Mouse (Mus musculus) left cerebral cortex, postnatal 4 days (tissue): ENCODE measurements at regions not wholly inside any gene's neighbourhood (a gene's known extent, or its start where the extent isn't known, plus 50 kb on each side); places are given as distances from the start of the nearest gene placed in this dataset.

Source experiments
- DNase-seq: peaks from one replicate; pipeline ENCODE4 v3.0.0-alpha.2; 2022
- intact Hi-C: fragments of 180-260 bp; cut with DNase I; formaldehyde crosslinking; loops from one replicate; pipeline ENCODE4 v1.15.1; 2025

GRCm38 (mm10) chr17:61696717-61697116 lies 1184.4 kb downstream of the Efna5 start:
- intact Hi-C loops, result no loop called here
- DNase-seq, result no peak

- intact Hi-C loops, result no loop called here
These were observed 1194.8 kb downstream of the Efna5 start for GRCm38 (mm10) chr17:61686325-61686724.

GRCm38 (mm10) chr17:61684524-61684923 lies 1196.6 kb downstream of the Efna5 start:
- intact Hi-C loops, result no loop called here
- no peak for DNase-seq

More at GRCm38 (mm10) chr17:61686325-61686724, 1194.8 kb downstream of the Efna5 start:
- DNase-seq, result no peak

- intact Hi-C loops, result no loop called here
- DNase-seq, result no peak
These were observed 1210.5 kb downstream of the Efna5 start for GRCm38 (mm10) chr17:61670651-61671050.

- DNase-seq, result peak; percentile 20
- intact Hi-C loops, result no loop called here
These were observed 1213.7 kb downstream of the Efna5 start for GRCm38 (mm10) chr17:61667428-61667827.

GRCm38 (mm10) chr17:61664926-61665325 lies 1216.2 kb downstream of the Efna5 start:
- DNase-seq, result no peak
- intact Hi-C loops, result no loop called here

GRCm38 (mm10) chr17:61647576-61647975 lies 1233.5 kb downstream of the Efna5 start:
- intact Hi-C loops, result no loop called here
- no peak for DNase-seq

GRCm38 (mm10) chr17:61608286-61608685 lies 1272.8 kb downstream of the Efna5 start:
- intact Hi-C loops, result no loop called here
- DNase-seq, result peak; percentile 34

- intact Hi-C loops, result no loop called here
- peak; percentile 69 for DNase-seq
These were observed 1274.2 kb downstream of the Efna5 start for GRCm38 (mm10) chr17:61606729-61607481.

GRCm38 (mm10) chr17:61604246-61604645 lies 1276.9 kb downstream of the Efna5 start:
- DNase-seq, result no peak
- intact Hi-C loops, result no loop called here

GRCm38 (mm10) chr17:61589255-61589654 lies 1291.9 kb downstream of the Efna5 start:
- DNase-seq, result no peak
- intact Hi-C loops, result no loop called here

GRCm38 (mm10) chr17:61578895-61579294 lies 1302.2 kb downstream of the Efna5 start:
- intact Hi-C loops, result no loop called here
- no peak for DNase-seq

- intact Hi-C loops, result no loop called here
- no peak for DNase-seq
These were observed 1310.2 kb downstream of the Efna5 start for GRCm38 (mm10) chr17:61570933-61571332.
